Mouse (Mus musculus): Measurements from ENCODE around the gene Ksr1. TPM values are rescaled to one million over a fixed set of nuclear protein-coding genes. Genes with fewer than 3 reads are reported as not detected.

Gene Ksr1
- total RNA-seq, 2 experiments from 2014 or later = 6.3 to 21.1 TPM

GRCm38 (mm10) chr11:79099032-79099431 is 47.2 kb downstream of the Ksr1 start:
- no peak for ATAC-seq (replicated peaks; ENCODE audit: low FRiP score, poor library complexity, severe bottlenecking)

GRCm38 (mm10) chr11:79097736-79098135 is 48.5 kb downstream of the Ksr1 start:
- no peak for ATAC-seq (replicated peaks; ENCODE audit: low FRiP score, poor library complexity, severe bottlenecking)

- no peak for ATAC-seq (replicated peaks; ENCODE audit: low FRiP score, poor library complexity, severe bottlenecking)
These were observed 49.5 kb downstream of the Ksr1 start for GRCm38 (mm10) chr11:79096673-79097072.

GRCm38 (mm10) chr11:79095713-79096112 is 50.5 kb downstream of the Ksr1 start:
- ATAC-seq (replicated peaks; ENCODE audit: low FRiP score, poor library complexity, severe bottlenecking) = no peak

GRCm38 (mm10) chr11:79094727-79095126 is 51.5 kb downstream of the Ksr1 start:
- ATAC-seq (replicated peaks; ENCODE audit: low FRiP score, poor library complexity, severe bottlenecking) = no peak

- ATAC-seq (replicated peaks; ENCODE audit: low FRiP score, poor library complexity, severe bottlenecking) = no peak
These were observed 52.1 kb downstream of the Ksr1 start for GRCm38 (mm10) chr11:79093986-79094695.

GRCm38 (mm10) chr11:79093386-79093906 is 52.8 kb downstream of the Ksr1 start:
- no peak for ATAC-seq (replicated peaks; ENCODE audit: low FRiP score, poor library complexity, severe bottlenecking)

- ATAC-seq (replicated peaks; ENCODE audit: low FRiP score, poor library complexity, severe bottlenecking) = no peak
These were observed 53.4 kb downstream of the Ksr1 start for GRCm38 (mm10) chr11:79092802-79093201.

GRCm38 (mm10) chr11:79092245-79092644 is 54.0 kb downstream of the Ksr1 start:
- ATAC-seq (replicated peaks; ENCODE audit: low FRiP score, poor library complexity, severe bottlenecking) = no peak

- no peak for ATAC-seq (replicated peaks; ENCODE audit: low FRiP score, poor library complexity, severe bottlenecking)
These were observed 56.5 kb downstream of the Ksr1 start for GRCm38 (mm10) chr11:79089756-79090155.

- no peak for ATAC-seq (replicated peaks; ENCODE audit: low FRiP score, poor library complexity, severe bottlenecking)
These were observed 57.2 kb downstream of the Ksr1 start for GRCm38 (mm10) chr11:79089027-79089426.

GRCm38 (mm10) chr11:79088325-79088724 is 57.9 kb downstream of the Ksr1 start:
- ATAC-seq (replicated peaks; ENCODE audit: low FRiP score, poor library complexity, severe bottlenecking) = no peak

- no peak for ATAC-seq (replicated peaks; ENCODE audit: low FRiP score, poor library complexity, severe bottlenecking)
These were observed 58.4 kb downstream of the Ksr1 start for GRCm38 (mm10) chr11:79087731-79088311.

GRCm38 (mm10) chr11:79086787-79087186 is 59.4 kb downstream of the Ksr1 start:
- ATAC-seq (replicated peaks; ENCODE audit: low FRiP score, poor library complexity, severe bottlenecking) = no peak

- no peak for ATAC-seq (replicated peaks; ENCODE audit: low FRiP score, poor library complexity, severe bottlenecking)
These were observed 61.1 kb downstream of the Ksr1 start for GRCm38 (mm10) chr11:79085059-79085458.

- ATAC-seq (replicated peaks; ENCODE audit: low FRiP score, poor library complexity, severe bottlenecking) = no peak
These were observed 63.2 kb downstream of the Ksr1 start for GRCm38 (mm10) chr11:79083018-79083441.

- no peak for ATAC-seq (replicated peaks; ENCODE audit: low FRiP score, poor library complexity, severe bottlenecking)
These were observed 65.0 kb downstream of the Ksr1 start for GRCm38 (mm10) chr11:79080965-79081891.

GRCm38 (mm10) chr11:79080081-79080480 is 66.1 kb downstream of the Ksr1 start:
- no peak for ATAC-seq (replicated peaks; ENCODE audit: low FRiP score, poor library complexity, severe bottlenecking)

- ATAC-seq (replicated peaks; ENCODE audit: low FRiP score, poor library complexity, severe bottlenecking) = no peak
These were observed 69.7 kb downstream of the Ksr1 start for GRCm38 (mm10) chr11:79076484-79076883.

GRCm38 (mm10) chr11:79075044-79075443 is 71.2 kb downstream of the Ksr1 start:
- ATAC-seq (replicated peaks; ENCODE audit: low FRiP score, poor library complexity, severe bottlenecking) = no peak

Measured in erythroblast, adult 5-6 weeks (primary cell).